Mouse (Mus musculus) erythroblast, adult 5-6 weeks (primary cell): ENCODE data around the gene Taar2. TPM values are rescaled to one million over a fixed set of nuclear protein-coding genes. Genes with fewer than 3 reads are reported as not detected.

Experiments used
- ATAC-seq: replicated peaks from 2 replicates; pipeline ENCODE4 v1.8.0; 2016; ENCODE audit warnings: moderate number of reproducible peaks, mild to moderate bottlenecking, moderate TSS enrichment, inconsistent platforms; ENCODE audit not compliant: poor library complexity, low FRiP score, severe bottlenecking
- total RNA-seq, 2 experiments: library from RNA; stranded (forward) in 1 of 2; stranded (reverse) in 1 of 2; fragments of 150-400 nt in 1 of 2; fragments of 200-764, 138-1000 nt in 1 of 2; gene quantifications; 2 replicates each; pipeline versions ENCODE4 v1.2.3 to v1.2.4; 2015 to 2017; ENCODE audit warnings: low replicate concordance in 2 of 2

Gene Taar2
- not detected in 2 replicates for total RNA-seq (2015; ENCODE audit: low replicate concordance)
- total RNA-seq (2017; ENCODE audit: low replicate concordance): not detected in 2 replicates

DNA sequence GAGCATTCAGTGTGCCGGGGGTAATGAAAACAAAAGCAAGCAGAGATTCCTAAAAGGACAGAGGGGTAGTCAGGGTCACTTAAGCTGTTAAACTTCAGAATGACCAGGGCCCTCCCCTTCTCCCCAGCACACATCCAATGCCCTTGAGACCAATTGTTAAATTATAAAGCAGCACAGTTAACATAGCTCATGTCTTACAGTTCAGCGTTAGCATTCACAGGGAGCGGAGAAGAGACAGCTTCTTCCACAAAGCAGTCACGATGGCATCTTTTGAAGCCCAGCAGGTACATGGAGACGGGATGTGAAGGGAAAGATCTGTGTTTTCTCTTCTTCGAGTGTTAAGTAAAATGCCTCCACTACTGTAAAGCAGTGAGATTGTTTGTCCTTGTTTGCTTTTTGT, at the start of gene Taar2:
Gene Taar2 (plus strand): TSS at position 261 of the 400 bp plus-strand sequence.
- no peak for ATAC-seq

DNA sequence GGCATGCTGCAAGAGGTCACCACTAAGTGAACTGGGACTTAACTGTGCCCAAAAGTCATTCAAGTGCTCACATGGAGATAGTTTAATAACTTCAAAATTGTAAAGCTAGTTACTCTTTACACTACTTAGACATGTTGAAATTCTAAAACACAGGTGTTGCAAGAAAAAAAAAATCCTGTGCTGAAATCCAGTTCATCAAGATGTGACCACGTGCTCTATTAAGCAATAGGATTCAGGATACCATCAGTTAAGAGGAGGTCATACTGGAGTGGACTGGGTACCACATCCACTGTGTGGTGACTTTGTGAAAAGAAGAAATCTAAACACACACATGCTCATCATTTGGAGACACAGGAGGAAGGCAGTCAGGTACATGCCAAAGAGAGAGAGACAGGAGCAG, 45.4 kb upstream of the Taar2 start:
- no peak for ATAC-seq

DNA sequence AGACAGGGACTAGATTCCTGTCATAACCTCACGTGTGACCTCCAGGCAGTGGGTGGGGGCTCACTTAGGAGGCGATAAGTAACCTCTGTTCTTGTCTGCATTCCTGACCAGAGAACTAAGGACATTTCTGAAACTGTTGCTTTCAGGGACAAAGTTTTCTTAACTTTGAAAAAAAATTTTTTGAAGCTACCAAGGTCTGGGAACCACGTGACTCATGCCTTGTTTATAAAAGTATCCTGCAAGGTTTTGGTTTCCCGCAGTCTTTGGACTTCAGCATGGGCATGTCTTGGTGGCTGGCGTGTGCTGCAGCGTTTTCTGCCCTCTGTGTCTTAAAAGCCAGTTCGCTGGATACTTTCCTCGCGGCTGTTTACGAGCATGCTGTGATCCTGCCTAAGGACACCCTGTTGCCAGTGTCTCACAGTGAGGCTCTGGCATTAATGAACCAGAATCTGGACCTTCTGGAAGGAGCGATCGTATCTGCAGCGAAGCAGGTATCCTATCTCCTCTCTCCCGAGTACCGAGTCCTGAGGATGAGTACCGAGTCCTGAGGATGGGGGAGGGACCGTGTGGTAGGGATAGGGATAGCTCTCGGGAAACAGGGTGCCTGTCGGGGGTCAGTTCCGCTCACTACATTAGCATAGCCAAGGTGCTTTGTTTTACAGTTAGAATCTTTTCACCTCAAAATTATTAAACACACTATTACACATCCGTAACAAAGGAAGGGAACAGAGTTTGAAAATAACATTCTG, 43.6 kb upstream of the Taar2 start, which contains the start of gene Vnn1:
Gene Vnn1 (plus strand): TSS at position 88 of the 749 bp plus-strand sequence.
- ATAC-seq: no peak

DNA sequence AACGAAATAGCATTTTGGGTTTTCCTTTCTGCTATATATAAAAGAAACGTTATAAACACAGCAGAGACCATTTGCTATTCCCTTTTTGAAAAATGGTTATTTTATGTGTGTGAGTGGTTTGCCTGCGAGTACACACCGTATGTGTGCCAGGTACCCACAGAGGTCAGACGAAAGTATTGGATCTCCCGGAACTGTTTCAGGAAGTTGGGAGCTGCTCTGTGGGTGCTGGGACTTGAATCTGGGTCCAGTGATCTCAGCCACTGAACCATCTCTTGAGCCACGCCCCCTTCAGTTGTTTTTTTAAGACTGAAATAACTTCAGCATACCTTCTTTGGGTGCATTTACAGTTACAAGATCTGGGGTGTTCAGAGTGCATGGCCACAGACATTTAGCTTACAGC, 43.0 kb upstream of the Taar2 start:
- ATAC-seq: no peak

DNA sequence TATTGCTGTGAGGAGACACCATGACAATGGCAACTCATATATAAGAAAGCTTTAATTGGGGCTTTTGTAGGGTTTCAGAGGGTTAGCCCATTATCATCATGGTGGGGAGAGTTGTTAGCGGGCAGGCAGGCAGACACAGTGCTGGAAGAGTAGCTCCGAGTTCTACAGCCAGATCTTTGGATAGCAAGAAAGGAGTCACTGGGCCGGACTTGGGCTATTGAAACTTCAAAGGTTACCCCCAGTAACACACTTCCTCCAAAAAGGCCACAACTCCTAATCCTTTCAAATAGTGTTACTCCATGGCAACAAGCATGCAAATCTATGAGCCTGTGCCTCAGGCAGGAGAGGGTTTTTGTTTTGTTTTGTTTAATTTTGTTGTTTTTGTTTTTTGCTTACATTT, 37.3 kb upstream of the Taar2 start:
- ATAC-seq: no peak

DNA sequence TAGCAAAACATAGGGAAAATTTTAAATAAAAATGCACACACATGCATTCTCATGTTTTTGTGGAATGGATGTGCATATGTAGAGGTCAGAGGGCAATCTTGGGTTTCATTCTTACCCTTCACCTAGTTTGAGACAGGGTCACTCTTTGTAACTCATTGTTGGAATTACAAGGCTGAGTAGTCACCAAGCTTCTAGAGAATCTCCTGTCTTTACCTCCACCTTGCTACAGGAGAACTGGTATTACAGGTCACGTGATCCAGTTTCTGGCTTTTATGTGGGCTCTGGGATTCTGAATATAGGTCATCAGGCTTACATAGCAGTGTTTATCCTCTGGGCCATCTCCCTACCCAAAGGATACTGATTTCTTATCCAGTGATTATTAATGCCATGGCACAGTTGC, 32.7 kb upstream of the Taar2 start:
- ATAC-seq: no peak

DNA sequence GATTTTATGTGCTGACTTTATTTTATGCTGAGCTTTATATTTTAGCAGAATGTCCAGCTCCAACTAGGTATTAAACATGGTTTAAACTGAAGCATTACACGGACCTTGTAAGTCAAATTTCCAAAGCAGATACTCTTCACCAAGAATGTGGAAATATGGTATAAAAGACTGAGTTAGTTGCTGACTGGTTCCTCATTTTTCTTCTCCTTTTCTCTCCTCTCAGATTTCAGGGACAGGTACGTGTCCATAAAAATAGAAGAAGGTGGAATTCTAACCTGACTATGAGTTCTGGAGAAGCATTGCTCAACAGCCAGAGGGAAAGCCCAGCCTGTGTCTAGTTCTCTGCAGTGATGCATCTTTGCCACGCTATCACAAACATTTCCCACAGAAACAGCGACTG, 18.3 kb upstream of the Taar2 start, which contains the start of gene Taar1:
Gene Taar1 (plus strand): TSS at position 301 of the 400 bp plus-strand sequence.
- no peak for ATAC-seq

DNA sequence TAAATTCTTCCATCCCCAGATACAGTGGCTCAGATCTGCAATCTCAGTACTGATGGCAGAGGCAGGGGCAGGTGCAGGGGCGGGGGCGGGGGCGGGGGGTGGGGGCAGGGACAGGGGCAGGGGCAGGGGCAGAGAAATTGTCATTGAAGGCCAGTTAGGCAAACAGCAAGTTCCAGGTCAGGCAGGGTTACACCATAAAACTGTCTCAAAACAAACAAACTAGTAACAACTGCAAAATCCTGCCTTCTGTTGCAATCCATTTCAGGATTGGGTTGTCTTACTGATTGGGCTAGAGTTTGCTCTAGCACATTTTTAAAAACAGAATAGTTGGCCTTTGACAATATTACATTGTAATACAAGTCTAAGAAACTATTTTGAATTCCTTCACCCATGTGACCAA, 15.9 kb upstream of the Taar2 start:
- ATAC-seq: no peak

DNA sequence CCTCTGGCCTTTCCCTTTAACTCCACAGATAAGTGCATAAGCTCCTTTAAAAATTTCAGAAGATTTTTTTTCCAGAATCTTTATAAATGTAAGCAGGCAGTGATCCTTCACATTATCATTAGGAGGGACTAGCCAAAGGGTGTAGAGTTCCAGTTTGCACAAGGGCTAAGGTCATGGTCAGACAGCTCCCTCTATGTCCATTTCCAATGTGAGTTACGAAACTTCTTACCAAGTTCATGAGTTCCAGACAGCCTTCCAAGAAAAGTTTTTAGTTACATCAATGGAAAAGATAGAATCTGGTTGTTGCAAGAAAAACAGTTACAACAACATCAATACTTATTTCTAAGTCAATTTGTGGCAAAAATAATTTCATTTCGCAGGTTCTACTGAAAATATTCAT, 14.4 kb upstream of the Taar2 start:
- ATAC-seq: no peak

DNA sequence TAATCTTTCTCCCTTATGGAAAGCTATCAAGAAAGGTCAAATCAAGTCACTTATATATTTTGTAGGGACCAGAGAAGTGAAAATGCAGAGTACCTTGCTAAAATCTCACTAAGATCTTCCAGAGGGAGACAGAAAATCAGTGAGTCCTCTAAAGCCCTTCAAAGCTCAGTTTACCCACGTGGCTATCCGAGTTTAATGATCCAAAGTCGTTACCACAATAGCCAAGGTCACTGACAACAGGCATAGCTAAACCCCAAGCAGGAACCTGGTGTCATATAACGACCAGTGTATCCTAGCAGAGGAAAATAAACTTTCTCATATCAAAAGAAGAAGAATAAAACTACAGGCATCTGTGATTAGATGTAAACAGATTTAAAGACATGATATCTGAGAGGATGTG, 759 bp upstream of the Taar2 start:
- ATAC-seq: no peak

DNA sequence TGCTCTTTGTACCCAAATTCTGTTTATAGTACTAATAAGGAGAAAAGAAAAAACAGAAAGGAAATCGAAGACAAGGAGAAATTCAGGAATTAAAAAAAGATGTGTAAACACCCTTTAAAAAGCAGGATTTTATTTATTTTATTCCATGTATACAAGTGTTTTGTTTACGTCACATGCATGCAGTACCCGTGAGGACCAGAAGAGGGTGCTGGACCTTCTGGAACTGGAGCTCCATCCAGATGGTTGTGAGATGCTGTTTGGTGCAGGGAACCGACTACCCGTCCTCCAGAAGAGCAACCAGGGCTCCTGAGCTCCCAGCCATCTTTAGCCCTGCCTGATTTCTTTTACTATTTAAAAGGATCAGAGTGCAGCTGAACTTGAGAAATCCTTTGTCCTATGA, 4.1 kb downstream of the Taar2 start:
- no peak for ATAC-seq

DNA sequence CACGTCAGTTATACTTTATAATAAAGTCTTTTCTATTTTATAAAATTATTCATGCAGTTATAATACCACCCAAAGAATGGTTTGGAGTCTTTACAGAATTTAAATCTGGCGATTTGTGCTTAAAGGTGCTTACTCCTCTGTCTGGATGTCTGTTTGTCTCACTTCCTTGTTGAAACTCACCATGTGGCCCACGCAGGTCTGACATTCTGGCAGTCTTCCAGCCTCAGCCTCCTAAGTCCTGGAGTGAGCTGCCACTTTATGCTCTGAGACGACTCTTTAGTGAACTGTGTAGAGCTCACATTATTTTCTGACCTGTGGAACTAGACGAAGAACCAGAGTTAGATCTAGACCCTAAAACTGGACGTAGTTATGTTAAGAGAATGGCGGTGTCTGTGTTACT, 9.7 kb downstream of the Taar2 start:
- no peak for ATAC-seq

DNA sequence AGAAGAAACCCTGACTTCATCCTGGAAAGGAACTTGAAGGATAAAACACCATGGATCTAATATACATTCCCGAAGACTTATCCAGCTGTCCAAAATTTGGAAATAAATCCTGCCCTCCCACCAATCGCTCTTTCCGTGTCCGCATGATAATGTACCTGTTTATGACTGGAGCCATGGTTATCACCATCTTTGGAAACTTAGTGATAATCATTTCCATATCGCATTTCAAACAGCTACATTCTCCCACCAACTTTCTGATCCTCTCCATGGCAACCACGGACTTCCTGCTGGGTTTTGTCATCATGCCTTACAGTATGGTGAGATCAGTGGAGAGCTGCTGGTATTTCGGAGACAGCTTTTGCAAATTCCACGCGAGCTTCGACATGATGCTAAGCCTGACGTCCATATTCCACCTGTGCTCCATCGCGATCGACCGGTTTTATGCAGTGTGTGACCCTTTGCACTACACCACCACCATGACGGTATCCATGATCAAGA, 11.2 kb downstream of the Taar2 start, which contains the start of gene Taar3:
Gene Taar3 (plus strand): TSS at position 51 of the 498 bp plus-strand sequence.
- ATAC-seq: no peak

DNA sequence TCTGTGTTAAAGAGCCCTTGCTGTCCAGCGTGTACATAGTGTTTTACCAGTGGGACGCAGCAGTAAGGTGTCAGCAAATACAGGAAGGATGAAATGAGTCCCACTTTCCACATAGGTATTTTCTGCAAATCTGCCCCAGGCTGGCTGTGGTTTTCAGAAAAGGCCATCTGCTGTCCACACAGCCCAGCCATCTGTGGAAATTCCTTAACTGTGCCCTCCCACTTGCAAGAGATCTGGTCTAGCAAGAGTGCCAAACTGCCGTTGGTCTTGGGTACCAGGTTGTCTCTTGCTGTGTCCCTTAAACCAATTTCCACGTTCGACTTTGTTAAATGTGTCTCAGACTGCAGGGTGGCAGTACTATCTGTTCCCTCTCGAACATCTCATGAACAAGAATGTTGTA, 13.3 kb downstream of the Taar2 start:
- no peak for ATAC-seq

DNA sequence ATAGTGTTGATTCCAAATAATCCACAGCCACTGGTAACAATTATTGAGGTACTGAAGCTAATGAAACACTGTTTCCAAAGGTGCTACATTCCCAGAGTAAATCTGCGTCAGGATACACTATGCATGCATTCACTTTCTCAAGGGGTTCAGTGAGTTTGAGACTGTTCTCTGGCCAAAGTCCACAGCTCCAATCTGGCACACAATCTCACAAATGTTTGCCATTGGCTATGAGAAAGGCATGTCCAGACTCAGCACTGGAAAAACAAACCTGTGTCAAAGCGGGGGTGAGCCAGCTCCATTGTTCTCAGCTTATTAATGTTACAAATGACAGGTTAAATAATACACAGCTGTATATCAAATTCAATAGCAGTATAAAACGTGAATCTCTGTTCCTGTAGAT, 20.7 kb downstream of the Taar2 start:
- ATAC-seq: no peak

DNA sequence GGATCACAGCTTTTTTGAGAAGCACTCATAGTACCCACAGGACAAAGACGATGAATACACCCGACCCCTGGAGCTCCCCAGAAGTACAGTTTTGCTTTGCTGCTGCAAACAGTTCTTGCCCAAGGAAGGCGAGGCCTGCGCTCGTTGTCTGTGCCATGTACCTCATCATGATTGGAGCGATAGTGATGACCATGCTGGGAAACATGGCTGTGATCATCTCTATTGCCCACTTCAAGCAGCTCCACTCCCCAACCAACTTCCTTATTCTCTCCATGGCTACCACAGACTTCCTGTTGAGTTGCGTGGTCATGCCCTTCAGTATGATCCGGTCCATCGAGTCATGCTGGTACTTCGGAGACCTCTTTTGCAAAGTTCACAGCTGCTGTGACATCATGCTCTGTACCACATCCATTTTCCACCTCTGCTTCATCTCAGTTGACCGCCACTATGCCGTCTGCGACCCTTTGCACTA, 22.1 kb downstream of the Taar2 start, which contains the start of gene Taar4:
Gene Taar4 (plus strand): TSS at position 51 of the 472 bp plus-strand sequence.
- no peak for ATAC-seq

DNA sequence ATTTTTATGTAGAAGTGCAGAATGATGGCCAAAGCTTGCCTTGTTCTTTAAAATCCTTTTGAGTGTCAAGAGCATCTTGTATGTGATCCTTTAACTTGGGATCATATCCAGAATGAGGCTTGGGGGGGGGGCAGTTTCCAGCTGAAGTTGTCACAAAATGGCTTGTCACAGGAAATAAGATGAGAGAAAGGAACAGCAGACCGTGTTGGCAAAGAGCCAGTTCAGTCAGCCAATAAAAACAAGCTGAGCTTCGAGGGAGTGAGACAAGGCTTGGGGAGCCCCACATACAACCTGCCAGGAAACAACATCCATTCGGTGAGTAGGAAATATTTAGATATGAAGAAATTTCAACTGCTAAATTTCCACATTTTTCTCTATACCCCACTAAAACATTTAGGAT, 25.1 kb downstream of the Taar2 start:
- ATAC-seq: no peak

DNA sequence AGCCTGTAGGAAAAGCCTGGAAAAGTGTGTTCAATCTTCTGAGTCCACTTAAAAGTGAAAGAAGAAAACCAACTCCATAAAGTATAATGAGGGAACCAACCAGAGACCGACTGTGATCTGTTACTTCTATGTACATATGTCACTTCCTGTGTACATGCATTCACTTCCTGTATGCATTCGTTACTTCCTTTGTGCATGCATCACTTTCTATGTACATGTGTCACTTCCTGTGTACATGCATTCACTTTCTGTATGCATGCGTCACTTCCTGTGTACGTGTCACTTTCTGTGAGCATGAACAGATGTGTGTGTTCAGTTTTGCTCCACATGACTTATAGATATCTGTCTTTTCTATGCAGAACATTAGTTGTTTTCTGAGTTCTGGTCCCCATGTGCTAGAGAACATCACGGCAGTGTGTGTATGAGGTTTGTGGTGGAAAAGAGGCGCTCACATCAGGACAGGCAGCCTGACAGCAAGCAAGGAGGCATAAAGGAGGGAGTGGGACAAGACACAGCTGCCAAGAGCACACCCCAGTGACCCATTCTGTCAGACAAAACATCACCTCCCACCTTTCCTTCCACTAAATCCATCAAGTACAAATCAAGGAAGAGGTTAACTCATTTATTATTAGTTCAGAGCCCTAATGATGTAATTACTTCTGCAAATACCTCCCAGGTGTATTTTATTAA, 26.7 kb downstream of the Taar2 start:
- no peak for ATAC-seq

DNA sequence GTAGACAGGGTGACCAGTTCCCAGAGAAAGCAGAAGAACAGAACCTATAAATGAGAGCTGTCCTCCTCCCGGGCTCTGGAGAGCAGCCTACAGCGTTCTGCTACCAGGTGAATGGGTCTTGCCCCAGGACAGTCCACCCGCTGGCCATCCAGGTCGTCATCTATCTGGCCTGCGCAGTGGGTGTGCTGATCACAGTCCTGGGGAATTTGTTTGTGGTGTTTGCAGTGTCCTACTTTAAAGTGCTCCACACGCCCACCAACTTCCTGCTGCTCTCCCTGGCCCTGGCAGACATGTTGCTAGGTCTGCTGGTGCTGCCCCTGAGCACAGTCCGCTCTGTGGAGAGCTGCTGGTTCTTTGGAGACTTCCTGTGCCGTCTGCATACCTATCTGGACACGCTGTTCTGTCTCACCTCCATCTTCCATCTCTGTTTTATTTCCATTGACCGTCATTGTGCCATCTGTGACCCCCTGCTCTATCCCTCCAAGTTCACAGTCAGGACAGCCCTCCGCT, 32.3 kb downstream of the Taar2 start, which contains the start of gene Taar5:
Gene Taar5 (plus strand): TSS at position 51 of the 510 bp plus-strand sequence.
- ATAC-seq: no peak

DNA sequence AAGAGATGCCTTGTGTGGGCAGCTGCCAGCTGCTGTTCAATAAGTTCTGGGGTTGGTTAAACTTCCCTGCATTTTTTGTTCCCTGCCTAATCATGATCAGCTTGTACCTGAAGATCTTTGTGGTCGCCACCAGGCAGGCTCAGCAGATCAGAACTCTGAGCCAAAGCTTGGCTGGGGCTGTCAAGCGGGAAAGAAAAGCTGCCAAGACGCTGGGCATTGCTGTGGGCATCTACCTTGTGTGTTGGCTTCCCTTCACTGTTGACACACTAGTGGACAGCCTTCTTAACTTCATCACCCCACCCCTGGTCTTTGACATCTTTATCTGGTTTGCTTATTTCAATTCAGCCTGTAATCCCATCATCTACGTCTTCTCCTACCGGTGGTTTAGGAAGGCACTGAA, 32.9 kb downstream of the Taar2 start:
- ATAC-seq: no peak
